Mouse (Mus musculus) embryonic facial prominence, embryonic 13.5 days (tissue): Measurements from ENCODE around the gene Mpc2. TPM values are rescaled to one million over a fixed set of nuclear protein-coding genes. Genes with fewer than 3 reads are reported as not detected.
A peak's percentile ranks its signal among the peaks of the same experiment; 100 is the strongest.

Experiments
- ATAC-seq: fragments of 200-750 bp; cut with Nextera tagmentation; 2 replicates; pipeline ENCODE4 v1.8.0; 2017; ENCODE audit warnings: low read depth; ENCODE audit not compliant: insufficient number of reproducible peaks, insufficient read depth, low FRiP score, low TSS enrichment
- H3K27ac ChIP-seq: fragments of 300-500 bp; sonication (generic); 2 replicates; pipeline ENCODE4 v1.5.1; 2015; ENCODE audit warnings: moderate library complexity, mild to moderate bottlenecking, inconsistent platforms
- H3K27me3 ChIP-seq: fragments of 300-500 bp; sonication (generic); 2 replicates; pipeline ENCODE4 v1.6.1; 2015; ENCODE audit warnings: mild to moderate bottlenecking, inconsistent platforms
- H3K36me3 ChIP-seq: fragments of 300-500 bp; sonication (generic); 2 replicates; pipeline ENCODE4 v1.6.1; 2015; ENCODE audit warnings: mild to moderate bottlenecking, inconsistent platforms
- H3K4me1 ChIP-seq: fragments of 300-500 bp; sonication (generic); 2 replicates; pipeline ENCODE4 v1.6.1; 2015; ENCODE audit warnings: inconsistent platforms
- H3K4me2 ChIP-seq: fragments of 300-500 bp; sonication (generic); 2 replicates; pipeline ENCODE4 v1.6.1; 2015; ENCODE audit warnings: moderate library complexity, mild to moderate bottlenecking, inconsistent platforms
- H3K4me3 ChIP-seq: fragments of 300-500 bp; sonication (generic); 2 replicates; pipeline ENCODE4 v1.5.1; 2015; ENCODE audit warnings: mild to moderate bottlenecking, inconsistent platforms
- H3K9ac ChIP-seq: fragments of 300-500 bp; sonication (generic); 2 replicates; pipeline ENCODE4 v1.6.1; 2015; ENCODE audit warnings: mild to moderate bottlenecking, inconsistent platforms
- H3K9me3 ChIP-seq: fragments of 300-500 bp; sonication (generic); 2 replicates; pipeline ENCODE4 v1.6.1; 2016; ENCODE audit warnings: inconsistent platforms
- WGBS: fragments of 180-500 bp; shearing (Covaris S2); methylation state at CpG from one replicate; pipeline ENCODE4 v1.1.7; 2015; ENCODE audit warnings: mixed read lengths; 5-methylcytosine and 5-hydroxymethylcytosine counted together
- polyA plus RNA-seq: library from polyadenylated mRNA; unstranded; fragments of >200 nt; fragmentation: Nextera tagmentation; extraction: Ambion mirVana; gene quantifications from 2 replicates; pipeline ENCODE4 v1.2.1, GENCODE M21; 2015

Gene Mpc2
- polyA plus RNA-seq, 1 experiment from 2014 or later: 143 TPM

DNA sequence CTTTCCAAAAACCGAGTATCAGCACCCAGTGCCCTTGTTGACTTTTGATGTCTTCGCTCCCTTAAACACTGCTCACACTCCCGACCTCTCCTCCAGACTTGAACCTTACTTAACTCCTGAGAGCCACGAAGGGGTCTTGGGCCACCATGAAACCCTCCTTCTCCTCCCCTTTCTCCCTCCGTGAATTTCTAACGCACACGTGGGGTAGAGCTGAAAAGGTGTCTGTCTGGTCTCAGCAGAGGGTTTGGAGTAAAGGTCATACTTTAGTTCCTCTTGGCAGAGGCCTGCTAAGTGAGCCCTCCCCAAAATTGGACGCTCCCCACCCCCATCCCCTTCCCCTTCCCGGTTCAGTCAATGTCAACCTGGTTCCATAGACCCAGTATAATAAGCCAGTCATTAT is 1.2 kb downstream of the Mpc2 start:
- WGBS: 1% methylated on average over 9 of the region's 9 CpGs
- ATAC-seq: no peak
- Histone ChIP-seq H3K4me3 (peak overlapping the region; percentile 94), H3K27me3 (no peaks in the 10 kb centered on the region), H3K9ac (peak overlapping the region; percentile 81), H3K27ac (no peak overlapping the region; the same call in 1 of the 2 replicates), H3K36me3 (no peaks in the 10 kb centered on the region), H3K9me3 (no peaks in the 10 kb centered on the region), H3K4me2 (peak overlapping the region; percentile 63), H3K4me1 (peaks cover 13% of the 10 kb centered on the region)

DNA sequence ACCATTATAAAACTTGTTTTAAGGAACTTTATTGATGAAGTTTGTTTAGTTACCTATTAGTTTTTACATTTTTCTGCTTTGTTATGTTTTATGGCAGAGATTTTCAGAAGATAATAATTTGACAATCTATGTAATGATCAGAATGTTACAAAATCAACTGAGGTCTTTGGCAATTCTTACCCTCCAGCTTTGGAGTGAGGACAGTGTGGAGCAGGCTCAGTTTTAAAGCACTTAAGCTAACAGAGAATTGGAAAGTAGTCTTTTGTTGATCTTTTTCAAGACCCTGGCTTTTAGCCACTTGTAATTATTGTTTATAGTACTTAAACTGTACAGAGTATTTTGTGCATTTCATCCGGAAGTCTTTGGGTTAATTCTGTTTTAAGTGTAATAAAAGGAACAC is 2.4 kb downstream of the Mpc2 start:
- Histone ChIP-seq H3K27me3 (no peaks in the 10 kb centered on the region), H3K9me3 (no peaks in the 10 kb centered on the region)
- 69% methylated on average over 1 of the region's 1 CpGs for WGBS

DNA sequence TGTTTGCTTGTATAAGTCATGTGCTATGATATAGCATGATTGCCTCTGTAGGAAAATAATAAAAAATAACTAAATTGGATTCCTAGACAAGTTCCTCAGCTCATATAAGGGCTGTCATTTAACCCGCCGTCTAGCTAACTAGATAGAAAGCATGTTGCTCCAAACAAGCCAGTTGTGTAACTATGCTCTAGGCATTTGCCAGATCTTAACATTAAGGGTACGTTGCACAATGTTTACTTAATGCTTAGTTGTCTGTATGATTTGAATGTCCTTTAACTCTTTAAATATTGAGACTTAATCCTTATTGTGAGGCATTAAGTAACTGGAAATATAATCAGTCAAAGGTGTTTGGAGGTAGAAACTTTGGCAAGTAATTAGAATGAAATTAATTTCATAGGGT is 4.1 kb downstream of the Mpc2 start:
- no peak for ATAC-seq
- Histone ChIP-seq H3K27me3 (no peaks in the 10 kb centered on the region), H3K4me2 (no peak overlapping the region), H3K4me1 (peaks cover 8% of the 10 kb centered on the region), H3K27ac (no peak overlapping the region), H3K9me3 (no peaks in the 10 kb centered on the region), H3K36me3 (no peaks in the 10 kb centered on the region), H3K9ac (no peak overlapping the region), H3K4me3 (no peak overlapping the region)
- 81% methylated on average over 3 of the region's 3 CpGs for WGBS

More for the DNA sequence above, 2.4 kb downstream of the Mpc2 start:
- Histone ChIP-seq H3K27ac (no peak overlapping the region), H3K4me2 (no peak overlapping the region), H3K4me3 (no peak overlapping the region), H3K4me1 (peaks cover 13% of the 10 kb centered on the region), H3K9ac (no peak overlapping the region), H3K36me3 (no peaks in the 10 kb centered on the region)
- ATAC-seq: no peak

DNA sequence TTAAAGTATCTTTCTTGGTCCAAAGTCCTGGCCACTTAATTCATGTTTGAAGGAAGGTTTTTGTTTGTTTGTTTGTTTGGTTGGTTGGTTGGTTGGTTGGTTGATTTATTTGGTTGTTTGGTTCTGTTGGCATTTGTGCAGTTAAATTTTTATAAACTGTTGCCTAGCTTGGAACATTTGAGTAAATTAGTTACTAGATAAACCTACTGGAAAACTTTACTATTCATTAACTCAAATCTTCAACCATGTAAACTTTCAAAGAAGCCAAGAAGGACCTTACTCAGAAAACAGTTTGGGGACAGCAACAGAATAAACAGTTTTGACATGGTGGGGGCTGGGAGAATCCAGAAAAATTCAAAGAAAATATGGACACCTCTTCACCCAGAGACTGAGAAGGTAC is 8.5 kb downstream of the Mpc2 start:
- Histone ChIP-seq H3K4me2 (no peak overlapping the region), H3K27ac (no peak overlapping the region), H3K9me3 (no peaks in the 10 kb centered on the region), H3K36me3 (no peaks in the 10 kb centered on the region), H3K4me1 (no peaks in the 10 kb centered on the region), H3K4me3 (no peak overlapping the region), H3K27me3 (no peaks in the 10 kb centered on the region), H3K9ac (no peak overlapping the region)
- ATAC-seq: no peak

DNA sequence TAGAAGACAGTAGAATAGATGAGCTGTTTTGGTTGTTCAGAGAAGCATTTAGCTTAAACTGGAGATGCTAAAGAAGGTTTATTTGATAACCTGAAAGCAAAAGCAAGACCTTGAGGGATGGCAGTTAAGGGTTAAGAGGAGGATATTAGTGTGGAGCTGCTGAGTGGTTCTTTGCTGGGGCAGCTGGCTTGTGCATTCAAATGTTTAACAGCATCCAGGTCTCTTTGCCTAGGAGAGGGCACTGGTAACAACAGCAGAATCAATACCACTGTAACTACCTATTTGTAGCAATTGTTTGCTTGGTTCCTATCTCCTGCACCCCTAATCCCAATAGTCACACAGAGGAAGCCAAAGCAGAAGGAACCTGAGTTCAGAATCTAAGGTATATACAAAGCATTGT is 9.3 kb downstream of the Mpc2 start:
- Histone ChIP-seq H3K4me1 (no peaks in the 10 kb centered on the region), H3K27ac (no peak overlapping the region), H3K9me3 (no peaks in the 10 kb centered on the region), H3K4me2 (no peak overlapping the region), H3K27me3 (no peaks in the 10 kb centered on the region), H3K9ac (no peak overlapping the region), H3K4me3 (no peak overlapping the region), H3K36me3 (no peaks in the 10 kb centered on the region)
- ATAC-seq: no peak

DNA sequence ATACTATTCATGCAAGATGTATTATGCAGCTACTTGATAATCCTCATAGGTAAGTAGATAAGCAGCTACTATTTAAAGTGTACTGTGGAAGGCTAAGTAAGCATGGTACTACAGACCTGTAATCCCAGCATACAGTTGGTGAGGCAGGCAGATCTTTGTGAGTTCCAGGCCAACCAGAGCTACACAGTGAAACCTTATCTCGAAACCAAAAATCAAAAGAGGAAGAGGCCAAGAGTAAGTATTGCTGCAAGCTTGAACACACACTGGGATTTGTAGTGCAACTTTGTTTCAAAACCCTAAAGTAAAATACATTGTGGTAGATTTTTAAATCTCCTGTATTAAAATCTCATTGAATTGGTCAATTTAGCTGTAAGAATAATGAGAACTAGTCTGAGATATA is 11.1 kb downstream of the Mpc2 start:
- no peaks in the 10 kb centered on the region for H3K27me3 ChIP-seq
- H3K9me3 ChIP-seq: no peaks in the 10 kb centered on the region
- WGBS: 87% methylated on average over 1 of the region's 1 CpGs

DNA sequence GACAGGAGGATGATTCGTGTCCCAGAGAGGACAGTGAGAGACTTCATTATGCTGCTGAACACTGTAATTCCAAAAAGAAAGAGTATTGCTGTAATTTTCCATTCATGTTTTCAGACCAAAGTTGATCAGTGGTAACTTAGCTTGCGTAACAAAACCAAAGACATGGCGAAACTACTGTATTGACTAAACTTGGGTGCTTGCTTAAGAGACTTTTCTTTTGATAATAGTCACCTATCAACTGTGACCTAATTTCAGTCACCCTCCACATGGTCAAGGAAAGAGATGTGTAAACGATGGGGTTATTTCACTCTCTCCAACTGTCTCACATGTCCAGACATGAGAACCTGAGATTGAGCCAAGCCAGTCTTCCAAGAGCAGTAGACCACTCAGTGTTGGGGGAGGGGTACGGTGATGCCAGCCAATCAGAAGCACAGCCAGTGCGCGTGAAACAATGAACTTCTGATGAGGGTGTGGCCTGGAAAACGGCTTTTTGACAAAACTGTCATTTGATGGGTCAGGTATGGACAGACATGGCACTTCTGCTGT is 24.3 kb downstream of the Mpc2 start, which contains the start of gene Adcy10:
Adcy10 (plus strand) TSS at position 496 of the 546 bp plus-strand sequence.
- Histone ChIP-seq H3K27me3 (no peaks in the 10 kb centered on the region), H3K36me3 (peaks cover 18% of the 10 kb centered on the region), H3K9me3 (no peaks in the 10 kb centered on the region), H3K4me1 (no peaks in the 10 kb centered on the region), H3K9ac (no peak within 1 kb of the TSS), H3K4me3 (no peak within 1 kb of the TSS), H3K4me2 (no peak within 1 kb of the TSS), H3K27ac (no peak within 1 kb of the TSS)
- 92% methylated on average over 8 of the region's 8 CpGs for whole genome bisulfite sequencing
- no peak for ATAC-seq

More for the DNA sequence above, 11.1 kb downstream of the Mpc2 start:
- H3K4me3 ChIP-seq: no peak overlapping the region
- no peak for ATAC-seq
- H3K4me1 ChIP-seq: no peaks in the 10 kb centered on the region
- no peaks in the 10 kb centered on the region for H3K36me3 ChIP-seq
- no peak overlapping the region for H3K9ac ChIP-seq
- no peak overlapping the region for H3K27ac ChIP-seq
- no peak overlapping the region for H3K4me2 ChIP-seq

DNA sequence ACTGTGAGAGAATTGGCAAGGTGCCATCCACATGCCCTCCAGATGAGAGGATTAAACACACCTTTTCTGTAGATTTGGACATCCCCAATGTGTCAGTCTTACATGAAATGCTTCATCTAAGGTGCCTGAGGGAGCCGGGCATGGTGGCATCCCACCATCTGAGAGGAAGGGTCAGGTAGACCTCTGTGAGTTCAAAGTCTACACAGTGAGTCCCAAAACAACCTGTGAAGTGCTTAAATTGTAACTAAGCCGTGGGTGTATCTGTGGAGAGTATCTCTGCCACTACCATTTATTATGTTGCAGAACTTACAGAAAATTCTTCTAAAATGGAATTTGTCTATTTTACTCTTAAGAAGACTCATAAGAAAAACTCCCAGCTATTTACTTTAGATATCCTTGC is 25.7 kb downstream of the Mpc2 start:
- H3K4me2 ChIP-seq: no peak overlapping the region
- no peak for ATAC-seq
- no peaks in the 10 kb centered on the region for H3K27me3 ChIP-seq
- no peak overlapping the region for H3K27ac ChIP-seq
- H3K36me3 ChIP-seq: peaks cover 9% of the 10 kb centered on the region
- no peaks in the 10 kb centered on the region for H3K9me3 ChIP-seq
- no peak overlapping the region for H3K4me3 ChIP-seq
- no peaks in the 10 kb centered on the region for H3K4me1 ChIP-seq
- WGBS: 89% methylated on average over 2 of the region's 2 CpGs
- no peak overlapping the region for H3K9ac ChIP-seq

DNA sequence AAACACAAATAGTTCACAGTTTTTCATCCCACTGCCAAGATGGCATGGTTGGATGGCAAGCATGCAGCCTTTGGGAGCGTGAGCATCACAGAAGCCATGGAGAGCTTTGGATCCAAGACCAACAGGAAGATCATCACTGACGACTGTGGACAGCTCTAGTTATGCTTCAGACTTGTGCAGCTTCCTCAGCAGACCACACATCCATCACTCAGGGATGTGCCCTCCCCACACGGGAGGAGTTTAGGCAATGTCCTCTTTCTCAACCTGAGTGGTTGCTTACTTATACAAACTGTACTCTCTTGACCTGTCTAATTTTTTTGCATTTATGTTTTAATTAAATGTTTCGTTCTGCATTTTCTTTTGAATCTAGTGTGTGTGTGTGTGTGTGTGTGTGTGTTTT is 28.8 kb downstream of the Mpc2 start:
- no peak overlapping the region for H3K9ac ChIP-seq
- H3K9me3 ChIP-seq: no peaks in the 10 kb centered on the region
- ATAC-seq: no peak
- no peak overlapping the region for H3K4me2 ChIP-seq
- H3K4me1 ChIP-seq: no peaks in the 10 kb centered on the region
- no peak overlapping the region for H3K27ac ChIP-seq
- WGBS: 86% methylated on average over 4 of the region's 4 CpGs
- H3K4me3 ChIP-seq: no peak overlapping the region
- no peaks in the 10 kb centered on the region for H3K27me3 ChIP-seq
- H3K36me3 ChIP-seq: no peaks in the 10 kb centered on the region

DNA sequence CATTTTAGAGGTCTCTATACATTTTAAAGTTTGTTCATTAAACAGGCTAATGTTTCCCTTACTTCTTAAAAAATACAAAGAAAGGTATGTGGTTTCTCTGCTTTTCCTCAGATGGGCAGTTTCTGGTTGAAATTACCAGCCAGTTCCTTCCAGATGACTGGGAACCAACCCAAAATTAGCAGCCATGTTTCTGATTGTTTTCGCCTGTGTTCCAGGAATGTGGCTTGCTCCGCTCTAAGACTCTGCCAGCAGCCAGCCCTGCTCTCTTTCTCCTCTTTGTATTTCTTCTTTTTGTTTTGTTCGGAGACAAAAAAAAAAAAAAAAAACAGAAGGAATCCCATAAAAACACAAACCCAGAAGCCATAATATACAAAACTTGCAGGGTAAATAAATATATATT is 38.4 kb downstream of the Mpc2 start:
- Histone ChIP-seq H3K4me2 (no peak overlapping the region), H3K4me3 (no peak overlapping the region), H3K36me3 (no peaks in the 10 kb centered on the region), H3K27ac (peak overlapping the region; percentile 55), H3K9ac (no peak overlapping the region), H3K4me1 (0 out of 2 replicates have a peak, but pooled peaks cover 3% of the 10 kb centered on the region), H3K9me3 (no peaks in the 10 kb centered on the region), H3K27me3 (no peaks in the 10 kb centered on the region)
- WGBS: 21% methylated on average over 3 of the region's 3 CpGs
- no peak for ATAC-seq

DNA sequence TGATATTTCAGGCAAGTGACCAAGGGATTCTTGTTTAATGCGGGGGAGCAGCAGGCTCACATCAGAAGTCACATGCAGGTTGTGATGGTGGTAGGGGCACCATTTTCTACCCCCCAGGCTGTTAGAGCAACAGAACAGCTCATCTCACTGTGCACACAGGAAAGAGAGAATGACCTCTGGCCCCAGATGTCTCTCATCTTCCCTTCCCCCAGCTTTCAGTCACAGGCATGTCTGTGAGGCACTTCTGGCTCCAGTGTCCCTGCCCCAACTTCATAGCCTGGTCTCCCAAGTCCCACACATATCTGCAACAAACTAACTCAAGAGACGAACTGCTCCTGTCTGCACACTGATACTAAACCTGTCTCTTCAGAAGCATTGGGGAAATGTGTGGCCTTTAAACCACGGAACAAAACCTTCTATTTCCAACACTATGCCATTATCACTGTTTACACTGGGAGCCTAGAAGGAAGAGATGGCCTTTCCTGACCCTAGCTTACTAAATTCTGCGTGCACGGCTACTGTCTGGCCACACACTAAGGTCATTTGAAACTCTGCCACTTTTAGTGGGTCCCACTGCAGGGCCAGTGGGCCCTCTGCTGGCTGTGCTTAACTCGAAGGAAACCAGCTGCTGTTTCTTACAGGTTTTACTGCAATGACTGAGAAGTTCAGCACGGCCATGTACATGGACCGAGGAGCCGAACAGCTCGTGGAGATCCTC is 43.0 kb downstream of the Mpc2 start:
- H3K4me3 ChIP-seq: no peak overlapping the region
- no peaks in the 10 kb centered on the region for H3K27me3 ChIP-seq
- H3K4me1 ChIP-seq: 0 out of 2 replicates have a peak, but pooled peaks cover under 1% of the 10 kb centered on the region
- 43% methylated on average over 10 of the region's 10 CpGs for WGBS
- ATAC-seq: no peak
- H3K9me3 ChIP-seq: no peaks in the 10 kb centered on the region
- no peak overlapping the region for H3K27ac ChIP-seq
- H3K36me3 ChIP-seq: no peaks in the 10 kb centered on the region
- H3K9ac ChIP-seq: no peak overlapping the region
- no peak overlapping the region for H3K4me2 ChIP-seq

DNA sequence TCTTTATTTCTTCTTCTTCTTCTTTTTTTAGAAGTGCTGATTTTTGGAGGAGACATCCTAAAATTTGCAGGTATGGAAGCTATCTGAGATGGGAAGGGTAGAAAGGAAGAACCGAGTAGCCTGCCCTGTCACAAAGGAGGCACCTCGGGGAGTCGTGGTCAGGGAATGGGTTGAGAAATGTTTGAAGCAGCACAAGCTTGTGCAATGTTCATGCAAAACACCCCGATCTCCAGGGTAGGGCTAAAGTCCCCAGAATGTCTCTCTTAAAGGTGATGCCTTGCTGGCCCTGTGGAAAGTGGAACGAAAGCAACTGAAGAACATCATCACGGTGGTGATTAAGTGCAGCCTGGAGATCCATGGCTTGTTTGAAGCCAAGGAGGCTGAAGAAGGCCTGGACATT is 45.9 kb downstream of the Mpc2 start:
- no peak for ATAC-seq
- H3K9me3 ChIP-seq: no peaks in the 10 kb centered on the region
- H3K36me3 ChIP-seq: no peaks in the 10 kb centered on the region
- H3K9ac ChIP-seq: no peak overlapping the region
- 86% methylated on average over 6 of the region's 6 CpGs for WGBS
- no peak overlapping the region for H3K4me3 ChIP-seq
- H3K27ac ChIP-seq: no peak overlapping the region
- no peak overlapping the region for H3K4me2 ChIP-seq
- H3K4me1 ChIP-seq: no peaks in the 10 kb centered on the region
- H3K27me3 ChIP-seq: no peaks in the 10 kb centered on the region
